In genomic region chr5:139267661-139268060, GRCm38 (mm10) we compare ENCODE assay signal across 21 mouse cellular contexts. TPM values are rescaled to one million over a fixed set of nuclear protein-coding genes. Genes with fewer than 3 reads are reported as not detected.
DNase-seq lines count a peak whose midpoint lies in the region; ATAC-seq and TF ChIP-seq lines count a peak whose summit lies in the region.
"Had no signal": no experiment of that assay in that cellular context is flagged by ENCODE, and none has a peak within 500 bp of the region (broad histone marks: within the 10 kb centered on the region; RNA-seq: fewer than 3 reads in every experiment).

No protein-coding gene starts in this region.

- H3K4me1 ChIP-seq in hindbrain, postnatal 0 days (ENCODE audit: insufficient read depth, low read length) = 0 out of 2 replicates have a peak, but pooled peaks cover 2% of the 10 kb centered on the region

- 90% methylated on average over 4 of the region's 4 CpGs for WGBS in hindbrain, postnatal 0 days

- H3K9ac ChIP-seq in hindbrain, postnatal 0 days (replicated peaks; ENCODE audit: low read length) = no peak overlapping the region
- H3K9ac ChIP-seq: forebrain, embryonic 12.5 days had no signal

- no peak overlapping the region for H3K4me2 ChIP-seq in hindbrain, postnatal 0 days (ENCODE audit: low read depth, low read length)
- H3K4me2 ChIP-seq: embryonic facial prominence, embryonic 12.5 days; forebrain, embryonic 12.5 days had no signal

- H3K36me3 ChIP-seq in hindbrain, postnatal 0 days (ENCODE audit: insufficient read depth, low read length) = peaks cover 50% of the 10 kb centered on the region

- no peak overlapping the region for H3K4me3 ChIP-seq in layer of hippocampus, adult 2 months
- no peak overlapping the region for H3K4me3 ChIP-seq in hindbrain, postnatal 0 days (ENCODE audit: low read length)
- H3K4me3 ChIP-seq: embryonic facial prominence, embryonic 10.5 days; embryonic facial prominence, embryonic 12.5 days; forebrain, embryonic 10.5 days; forebrain, embryonic 12.5 days had no signal

- ATAC-seq in hindbrain, postnatal 0 days = no peak
- ATAC-seq: forebrain, embryonic 14.5 days; forebrain, embryonic 16.5 days had no signal

- no peaks in the 10 kb centered on the region for H3K9me3 ChIP-seq in hindbrain, postnatal 0 days (ENCODE audit: low read length)
- H3K9me3 ChIP-seq: embryonic facial prominence, embryonic 10.5 days; embryonic facial prominence, embryonic 12.5 days; forebrain, embryonic 10.5 days; forebrain, embryonic 12.5 days had no signal

- TF ChIP-seq CTCF in layer of hippocampus, adult 2 months (conservative IDR thresholded peaks at IDR 0.05) = no peak
- no peak for TF ChIP-seq CTCF in hindbrain, postnatal 0 days (IDR thresholded peaks at IDR 0.05; ENCODE audit: low read depth)

- no peak for DNase-seq in layer of hippocampus, adult 2 months (ENCODE audit: low spot score in 2 of 2)
- no peak for DNase-seq in layer of hippocampus, adult 9-11 months
- peak; percentile 33 for DNase-seq in 416B (ENCODE audit: low read depth)
- DNase-seq in NIH3T3 (ENCODE audit: low read depth) = peak; percentile 64
- DNase-seq in hindbrain, postnatal 0 days (ENCODE audit: low spot score) = no peak
- no peak for DNase-seq in thymus, postnatal 14 days
- no peak for DNase-seq in embryo, embryonic 10.5 days (ENCODE audit: low spot score)
- DNase-seq: adrenal gland, postnatal 10 days; adrenal gland, postnatal 25 days; cerebellum, adult 11 months; cerebellum, adult 18-20 months; cerebellum, adult 8-10 months; cerebellum, adult 9-11 months; cerebellum, postnatal 14 days; cerebellum, postnatal 36 days had no signal

- H3K27me3 ChIP-seq in hindbrain, postnatal 0 days (ENCODE audit: insufficient read depth, low read length) = no peaks in the 10 kb centered on the region
- H3K27me3 ChIP-seq: embryonic facial prominence, embryonic 12.5 days; forebrain, embryonic 12.5 days had no signal

- H3K27ac ChIP-seq in layer of hippocampus, adult 2 months = 0 out of 2 replicates have a peak overlapping the region, but pooled peaks have one; percentile 7
- no peak overlapping the region for H3K27ac ChIP-seq in hindbrain, postnatal 0 days
- H3K27ac ChIP-seq: embryonic facial prominence, embryonic 10.5 days; embryonic facial prominence, embryonic 12.5 days; forebrain, embryonic 10.5 days; forebrain, embryonic 12.5 days had no signal

RNA-seq across cellular contexts. Expression of gene Get4, which starts 15.5 kb away (rescaled TPM):
- total RNA-seq in layer of hippocampus, adult 2 months (2021) = 10 to 100 TPM; 52.5 to 53.8 TPM
- total RNA-seq in hindbrain, postnatal 0 days (2014; rRNA removed) = 49.2 and 52.7 TPM in 2 replicates
- 136 and 141 TPM in 2 replicates for polyA plus RNA-seq in hindbrain, postnatal 0 days (2015; fragmentation: Nextera tagmentation; extraction: Ambion mirVana)

RNA-seq across cellular contexts. Expression of gene Adap1, which starts 57.8 kb away (rescaled TPM):
- total RNA-seq in layer of hippocampus, adult 2 months (2021) = 100 to 1,000 TPM; 162 to 171 TPM
- 241 and 242 TPM in 2 replicates for total RNA-seq in hindbrain, postnatal 0 days (2014; rRNA removed)
- polyA plus RNA-seq in hindbrain, postnatal 0 days (2015; fragmentation: Nextera tagmentation; extraction: Ambion mirVana) = 123 and 128 TPM in 2 replicates

Comparison
In these comparisons a context has a peak if more than half of its experiments do, and no peak if none do; other contexts are left out.
1. DNase-seq: peak in 416B (single experiment) and NIH3T3 (single experiment); none in layer of hippocampus, adult 2 months (0 of 2), layer of hippocampus, adult 9-11 months (single experiment), hindbrain, postnatal 0 days (single experiment), thymus, postnatal 14 days (single experiment) and embryo, embryonic 10.5 days (single experiment).